Mouse (Mus musculus): ENCODE results near the gene 4933417A18Rik. TPM values are rescaled to one million over a fixed set of nuclear protein-coding genes. Genes with fewer than 3 reads are reported as not detected.
"Not testable (repeated sequence)": the region's sequence is repeated elsewhere in the genome, so short reads cannot be mapped to it uniquely, and the experiment has no call there.

The 4933417A18Rik gene
- total and polyA plus RNA-seq, 2 experiments = not detected

GRCm38 (mm10) chr13:34964866-34965265 lies 40.7 kb downstream of the 4933417A18Rik start:
- no peak overlapping the region for H3K9ac ChIP-seq (ENCODE audit: low read depth, low read length)
- peaks cover 10% of the 10 kb centered on the region for H3K4me1 ChIP-seq (ENCODE audit: control insufficient read depth, insufficient read depth, low read length)
- TF ChIP-seq POLR2A (IDR thresholded peaks at IDR 0.05; ENCODE audit: extremely low read depth, insufficient read depth, low read length) (no peak), CTCF (IDR thresholded peaks at IDR 0.05; ENCODE audit: low read depth, low read length) (no peak)
- H3K36me3 ChIP-seq (ENCODE audit: control insufficient read depth, insufficient read depth, low read length) = no peaks in the 10 kb centered on the region
- no peak overlapping the region for H3K4me3 ChIP-seq (ENCODE audit: insufficient read depth, low read depth, low read length)
- H3K79me2 ChIP-seq (ENCODE audit: control insufficient read depth, insufficient read depth, low read length) = no peaks in the 10 kb centered on the region
- H3K27ac ChIP-seq (replicated peaks; ENCODE audit: insufficient read depth, low read depth, low read length) = no peak overlapping the region
- no peaks in the 10 kb centered on the region; the same call in 1 of the 2 replicates for H3K27me3 ChIP-seq (ENCODE audit: control insufficient read depth, insufficient read depth, low read length)
- 26% methylated on average over 5 of the region's 5 CpGs for WGBS
- DNase-seq (ENCODE audit: extremely low read depth, low read depth, low spot score) = no peak

- H3K4me1 ChIP-seq (ENCODE audit: control insufficient read depth, insufficient read depth, low read length); H3K27ac ChIP-seq (replicated peaks; ENCODE audit: insufficient read depth, low read depth, low read length); H3K36me3 ChIP-seq (ENCODE audit: control insufficient read depth, insufficient read depth, low read length); H3K4me3 ChIP-seq (ENCODE audit: insufficient read depth, low read depth, low read length); H3K27me3 ChIP-seq (ENCODE audit: control insufficient read depth, insufficient read depth, low read length); DNase-seq (ENCODE audit: extremely low read depth, low read depth, low spot score); H3K79me2 ChIP-seq (ENCODE audit: control insufficient read depth, insufficient read depth, low read length); H3K9ac ChIP-seq (ENCODE audit: low read depth, low read length): not testable (repeated sequence)
- 85% methylated on average over 9 of the region's 9 CpGs for WGBS
These were observed 41.4 kb downstream of the 4933417A18Rik start for GRCm38 (mm10) chr13:34965647-34966046.

GRCm38 (mm10) chr13:34972456-34972855 lies 48.2 kb downstream of the 4933417A18Rik start:
- not testable (repeated sequence) for H3K27ac ChIP-seq (replicated peaks; ENCODE audit: insufficient read depth, low read depth, low read length); DNase-seq (ENCODE audit: extremely low read depth, low read depth, low spot score); H3K27me3 ChIP-seq (ENCODE audit: control insufficient read depth, insufficient read depth, low read length)

GRCm38 (mm10) chr13:34973149-34973548 lies 48.9 kb downstream of the 4933417A18Rik start:
- 22% methylated on average over 1 of the region's 1 CpGs for WGBS
- H3K4me1 ChIP-seq (ENCODE audit: control insufficient read depth, insufficient read depth, low read length) = no peaks in the 10 kb centered on the region; the same call in 1 of the 2 replicates
- no peaks in the 10 kb centered on the region for H3K27me3 ChIP-seq (ENCODE audit: control insufficient read depth, insufficient read depth, low read length)
- peak; percentile 65 for DNase-seq (ENCODE audit: extremely low read depth, low read depth, low spot score)
- H3K36me3 ChIP-seq (ENCODE audit: control insufficient read depth, insufficient read depth, low read length) = peaks cover 14% of the 10 kb centered on the region
- no peak overlapping the region for H3K4me3 ChIP-seq (ENCODE audit: insufficient read depth, low read depth, low read length)
- no peak overlapping the region for H3K9ac ChIP-seq (ENCODE audit: low read depth, low read length)
- TF ChIP-seq POLR2A (IDR thresholded peaks at IDR 0.05; ENCODE audit: extremely low read depth, insufficient read depth, low read length) (no peak), CTCF (IDR thresholded peaks at IDR 0.05; ENCODE audit: low read depth, low read length) (0 out of 2 replicates have a peak, but pooled peaks have one; percentile 24)
- no peaks in the 10 kb centered on the region for H3K79me2 ChIP-seq (ENCODE audit: control insufficient read depth, insufficient read depth, low read length)
- H3K27ac ChIP-seq (replicated peaks; ENCODE audit: insufficient read depth, low read depth, low read length) = no peak overlapping the region

More at GRCm38 (mm10) chr13:34972456-34972855, 48.2 kb downstream of the 4933417A18Rik start:
- H3K36me3 ChIP-seq (ENCODE audit: control insufficient read depth, insufficient read depth, low read length); H3K79me2 ChIP-seq (ENCODE audit: control insufficient read depth, insufficient read depth, low read length); H3K4me3 ChIP-seq (ENCODE audit: insufficient read depth, low read depth, low read length); H3K9ac ChIP-seq (ENCODE audit: low read depth, low read length); H3K4me1 ChIP-seq (ENCODE audit: control insufficient read depth, insufficient read depth, low read length): not testable (repeated sequence)

- no peak for DNase-seq (ENCODE audit: extremely low read depth, low read depth, low spot score)
- Histone ChIP-seq H3K36me3 (ENCODE audit: control insufficient read depth, insufficient read depth, low read length) (peaks cover 21% of the 10 kb centered on the region), H3K27me3 (ENCODE audit: control insufficient read depth, insufficient read depth, low read length) (no peaks in the 10 kb centered on the region), H3K4me3 (ENCODE audit: insufficient read depth, low read depth, low read length) (no peak overlapping the region), H3K9ac (ENCODE audit: low read depth, low read length) (no peak overlapping the region), H3K4me1 (ENCODE audit: control insufficient read depth, insufficient read depth, low read length) (no peaks in the 10 kb centered on the region; the same call in 1 of the 2 replicates), H3K79me2 (ENCODE audit: control insufficient read depth, insufficient read depth, low read length) (no peaks in the 10 kb centered on the region), H3K27ac (replicated peaks; ENCODE audit: insufficient read depth, low read depth, low read length) (no peak overlapping the region)
- TF ChIP-seq CTCF (IDR thresholded peaks at IDR 0.05; ENCODE audit: low read depth, low read length) (no peak), POLR2A (IDR thresholded peaks at IDR 0.05; ENCODE audit: extremely low read depth, insufficient read depth, low read length) (no peak)
- WGBS = 30% methylated on average over 1 of the region's 1 CpGs
These were observed 49.6 kb downstream of the 4933417A18Rik start for GRCm38 (mm10) chr13:34973770-34974169.

- Histone ChIP-seq H3K9ac (ENCODE audit: low read depth, low read length) (no peak overlapping the region), H3K36me3 (ENCODE audit: control insufficient read depth, insufficient read depth, low read length) (peaks cover 43% of the 10 kb centered on the region), H3K27me3 (ENCODE audit: control insufficient read depth, insufficient read depth, low read length) (no peaks in the 10 kb centered on the region), H3K79me2 (ENCODE audit: control insufficient read depth, insufficient read depth, low read length) (no peaks in the 10 kb centered on the region), H3K4me3 (ENCODE audit: insufficient read depth, low read depth, low read length) (no peak overlapping the region), H3K4me1 (ENCODE audit: control insufficient read depth, insufficient read depth, low read length) (no peaks in the 10 kb centered on the region; the same call in 1 of the 2 replicates), H3K27ac (replicated peaks; ENCODE audit: insufficient read depth, low read depth, low read length) (no peak overlapping the region)
- peak; percentile 73 for DNase-seq (ENCODE audit: extremely low read depth, low read depth, low spot score)
- 57% methylated on average over 4 of the region's 4 CpGs for WGBS
- no peak for TF ChIP-seq POLR2A (IDR thresholded peaks at IDR 0.05; ENCODE audit: extremely low read depth, insufficient read depth, low read length)
- no peak for TF ChIP-seq CTCF (IDR thresholded peaks at IDR 0.05; ENCODE audit: low read depth, low read length)
These were observed 51.9 kb downstream of the 4933417A18Rik start for GRCm38 (mm10) chr13:34976116-34976515.

All from liver, adult 2 months (tissue).